Mouse (Mus musculus) frontal cortex, postnatal 14 days (tissue): Measurements from ENCODE around the gene Dlx4.

Experiments used
- DNase-seq, 2 experiments: peaks; one replicate each; pipeline ENCODE4 v3.0.0; 2022; ENCODE audit warnings: low spot score in 2 of 2

The Dlx4 gene

DNA sequence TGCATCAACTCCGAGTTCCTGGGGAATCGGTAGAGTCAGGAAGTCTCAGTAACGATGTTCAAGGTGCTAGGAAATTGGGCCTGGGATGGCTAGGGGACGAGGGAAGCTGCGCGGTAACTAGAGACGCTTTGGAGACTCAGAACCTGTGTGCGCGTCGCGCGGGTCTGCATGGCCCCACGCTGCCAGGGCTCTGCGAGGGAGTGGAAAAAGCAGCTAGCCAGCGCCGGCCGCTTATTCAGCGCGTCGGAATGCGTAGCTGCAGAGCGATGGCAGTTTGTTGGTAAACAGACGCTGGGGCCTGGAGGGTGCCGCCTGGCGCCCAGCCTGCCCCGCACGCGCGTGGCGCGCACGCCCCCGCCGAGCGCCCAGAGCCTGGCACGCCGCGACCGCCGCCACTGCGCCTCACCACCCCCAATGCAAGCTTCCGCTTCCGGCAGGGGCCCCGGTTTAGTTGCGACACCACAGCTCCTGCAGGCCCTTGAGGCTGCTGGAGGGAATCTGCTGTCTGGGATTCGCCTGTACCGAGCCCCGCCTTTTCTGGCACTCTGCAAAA, at the start of gene Dlx4:
Dlx4 (minus strand) TSS at position 413 of the 553 bp plus-strand sequence.
- DNase-seq = no peak

DNA sequence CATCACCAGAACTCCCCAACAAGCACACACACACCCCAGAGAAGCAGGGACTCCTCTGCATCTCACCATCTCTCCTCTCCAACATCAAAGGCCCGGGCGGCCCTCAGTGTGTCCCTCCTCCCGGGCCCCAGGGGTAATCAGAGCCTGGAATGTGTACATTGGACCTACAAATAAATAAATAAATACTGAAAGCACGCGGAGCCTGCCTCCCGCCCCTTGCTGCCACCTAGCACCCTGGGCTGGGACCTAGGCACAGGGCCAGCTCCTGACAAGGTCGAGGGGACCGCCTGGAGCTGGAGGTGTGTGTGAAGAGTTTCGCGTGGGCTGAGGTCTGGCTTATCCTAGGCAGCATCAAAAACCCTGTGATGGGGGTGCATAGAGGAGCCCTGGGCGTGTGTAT, 43.8 kb upstream of the Dlx4 start:
- DNase-seq = no peak

DNA sequence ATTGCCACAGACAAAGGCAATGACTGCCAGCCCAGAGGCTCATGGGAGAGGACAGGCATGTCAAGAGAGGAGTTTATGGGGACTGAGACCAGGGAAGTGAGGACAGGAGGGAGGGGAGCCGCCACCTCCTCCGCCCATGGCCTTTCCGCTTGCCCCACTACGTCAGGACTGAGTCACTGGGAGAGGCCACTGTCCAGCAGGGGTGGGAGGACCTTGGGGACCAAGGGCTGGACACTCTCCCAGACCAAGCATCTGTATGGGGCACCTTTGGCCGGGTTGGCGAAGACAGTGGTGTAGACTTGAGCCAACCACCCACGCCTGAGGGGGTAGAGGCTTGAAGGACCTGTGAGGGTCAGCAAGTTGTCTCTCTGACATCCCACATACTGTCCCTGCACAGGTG, 40.8 kb upstream of the Dlx4 start:
- DNase-seq = no peak

DNA sequence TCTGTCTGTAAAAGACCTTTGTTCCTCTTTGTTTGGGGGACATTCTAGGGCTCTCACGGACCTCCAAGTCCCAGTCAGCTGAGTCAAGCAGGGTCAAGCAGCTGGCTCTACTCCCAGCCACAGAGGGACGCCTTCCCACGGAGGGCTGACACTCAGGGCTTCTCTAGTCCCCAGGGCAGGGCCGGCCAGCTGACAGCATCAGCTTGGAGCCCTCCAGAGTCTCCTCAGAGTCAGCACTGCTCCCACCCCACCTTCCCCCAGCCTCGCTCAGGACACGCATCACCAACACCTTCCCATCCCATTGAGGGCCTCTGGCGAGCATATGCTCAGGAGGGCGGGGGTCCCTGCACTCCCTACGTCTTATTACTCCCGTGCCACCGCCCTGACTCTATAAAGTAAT, 39.6 kb upstream of the Dlx4 start:
- no peak for DNase-seq

DNA sequence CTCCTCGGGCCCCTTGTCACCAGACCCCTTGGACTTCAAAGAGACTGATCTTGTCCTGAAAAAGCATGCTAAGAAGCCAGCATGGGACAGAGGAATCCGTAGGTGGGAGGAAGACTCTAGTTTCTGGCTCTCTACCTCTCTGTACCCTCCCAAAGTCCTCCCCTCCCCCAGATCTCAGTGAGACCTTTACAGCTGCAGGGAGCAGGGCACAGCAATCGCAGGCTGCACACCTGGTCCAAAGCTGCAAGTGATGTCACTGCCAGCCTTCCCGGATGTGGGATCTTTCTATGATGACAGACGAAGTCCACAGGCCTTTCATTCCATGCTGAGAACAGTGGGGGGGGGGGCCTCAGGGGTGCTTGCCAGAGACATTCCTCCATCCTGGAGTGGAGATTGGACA, 38.5 kb upstream of the Dlx4 start:
- DNase-seq = no peak

DNA sequence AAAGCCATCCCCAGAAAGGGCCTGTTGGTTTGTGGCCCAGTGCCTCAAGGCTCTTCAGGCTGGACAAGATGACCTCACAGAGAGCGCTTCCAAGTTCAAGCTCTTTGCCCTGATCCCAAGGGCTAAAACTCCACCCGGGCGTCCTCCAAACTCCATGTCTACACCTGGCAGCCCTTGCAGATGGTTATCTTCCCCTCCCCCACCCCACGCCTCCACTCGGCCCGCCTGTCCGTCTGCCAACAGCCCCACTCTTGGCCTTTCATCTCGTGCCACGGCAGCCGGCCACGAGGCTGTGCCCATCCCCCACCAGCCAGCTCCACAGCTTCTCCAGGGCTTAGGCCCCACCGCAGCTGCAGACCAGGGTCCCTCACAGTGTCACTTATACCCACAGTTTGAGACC, 33.2 kb upstream of the Dlx4 start:
- no peak for DNase-seq

DNA sequence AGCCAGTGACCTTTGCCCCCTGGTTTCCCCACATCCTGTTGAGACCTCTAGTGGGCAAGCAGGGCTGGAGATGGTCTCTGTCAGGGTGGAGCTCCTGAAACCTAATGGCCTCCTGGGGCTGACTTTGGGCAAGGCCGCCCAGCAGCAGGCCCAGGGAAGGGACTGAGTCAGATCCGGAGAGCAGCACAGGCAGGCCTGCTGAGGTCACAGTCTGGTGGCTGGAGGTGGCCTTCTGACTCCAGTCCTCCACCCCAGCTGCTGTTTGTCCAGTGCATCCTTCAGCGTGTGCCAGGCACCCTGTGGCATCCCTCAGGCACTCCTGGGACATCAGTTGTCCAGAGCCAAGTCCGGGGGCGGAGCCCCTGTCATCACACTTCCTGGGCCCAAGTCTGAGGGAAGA, 19.8 kb upstream of the Dlx4 start:
- no peak for DNase-seq

DNA sequence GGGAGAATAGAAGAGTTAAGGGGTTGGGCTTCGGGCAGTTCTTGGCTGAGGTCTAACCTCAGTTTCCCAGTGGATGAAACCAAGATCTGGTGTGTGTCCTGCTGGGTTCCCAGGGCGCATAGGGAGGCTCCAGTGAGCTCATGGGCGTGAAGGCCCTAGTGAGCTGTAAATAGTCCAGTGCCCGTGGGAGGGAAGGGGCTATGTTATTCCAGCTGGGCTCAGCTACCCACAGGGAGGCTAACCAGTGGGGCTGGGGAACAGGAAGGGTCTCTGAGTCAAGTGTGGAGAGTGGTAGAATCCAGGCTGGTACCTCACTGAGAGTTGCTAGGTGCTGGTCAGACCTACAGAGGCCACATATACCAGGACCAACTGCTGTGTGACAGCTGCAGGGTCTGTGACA, 15.6 kb upstream of the Dlx4 start:
- DNase-seq = no peak

DNA sequence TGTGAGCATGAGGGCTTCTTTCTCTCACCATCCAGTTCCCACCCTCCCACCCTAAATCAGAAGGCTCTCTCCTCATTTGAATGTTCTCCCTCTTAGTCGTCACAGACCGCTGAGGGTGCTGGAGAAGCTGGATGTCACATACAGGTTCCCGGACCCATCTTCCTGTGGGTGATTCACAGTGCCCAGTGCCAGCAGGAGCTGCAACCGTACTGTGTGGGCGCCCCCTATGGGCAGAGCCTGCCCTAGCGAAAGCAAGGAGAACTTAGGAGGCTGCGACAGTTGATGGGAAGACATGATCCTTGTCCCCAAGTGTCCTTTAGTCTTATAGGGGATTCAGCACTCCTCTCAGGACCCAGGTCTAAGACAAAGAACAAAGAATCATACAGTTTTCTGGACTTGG, 14.6 kb upstream of the Dlx4 start:
- no peak for DNase-seq

DNA sequence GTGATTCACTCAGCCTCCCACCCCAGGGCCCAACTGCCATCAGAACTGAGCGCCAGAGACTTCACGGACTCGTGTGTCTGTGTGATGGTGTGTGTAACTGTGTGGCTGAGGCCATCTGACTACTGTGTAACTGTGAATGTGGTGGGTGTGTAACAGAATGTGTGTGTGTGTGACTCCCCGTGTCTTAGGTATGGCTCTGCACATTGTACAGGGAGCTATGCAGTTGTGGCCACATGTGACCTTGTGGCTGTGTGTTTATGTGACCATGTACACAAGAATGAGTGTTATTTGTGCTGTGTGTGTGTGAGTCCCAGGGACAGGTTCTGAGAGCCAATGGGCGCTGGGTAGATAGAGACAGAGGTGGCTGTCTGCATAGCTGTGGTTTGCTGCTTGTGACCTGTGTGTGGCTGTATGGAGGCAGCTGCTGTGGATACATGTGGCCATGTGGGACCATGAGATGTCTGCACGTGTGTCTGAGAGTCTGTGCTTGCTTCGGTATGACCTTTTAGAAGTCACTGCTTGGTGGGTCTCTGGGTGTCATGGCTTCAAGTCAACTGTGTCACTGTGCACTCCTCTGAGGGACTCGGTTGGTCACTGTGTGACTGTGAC, 13.8 kb upstream of the Dlx4 start:
- DNase-seq = no peak

DNA sequence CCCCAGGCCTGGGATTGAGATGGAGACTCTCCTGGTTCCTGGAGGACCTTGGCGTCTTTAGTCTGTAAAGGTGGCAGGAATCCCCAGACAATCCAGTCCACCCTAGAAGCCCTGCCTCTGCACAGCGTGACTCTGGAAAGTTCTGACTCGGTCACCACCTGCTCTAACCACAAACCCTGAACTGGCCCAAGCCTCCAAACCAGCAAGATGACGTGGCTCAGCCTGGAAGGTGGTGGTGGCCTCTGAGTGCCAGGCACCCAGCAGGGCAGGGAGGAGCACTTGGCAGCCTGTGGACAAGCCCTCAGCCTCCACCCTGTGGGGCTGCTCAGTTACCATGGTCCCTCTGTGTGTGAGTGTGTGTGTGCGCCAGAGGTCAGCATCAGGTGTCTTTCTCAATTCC, 11.8 kb upstream of the Dlx4 start:
- DNase-seq = no peak

DNA sequence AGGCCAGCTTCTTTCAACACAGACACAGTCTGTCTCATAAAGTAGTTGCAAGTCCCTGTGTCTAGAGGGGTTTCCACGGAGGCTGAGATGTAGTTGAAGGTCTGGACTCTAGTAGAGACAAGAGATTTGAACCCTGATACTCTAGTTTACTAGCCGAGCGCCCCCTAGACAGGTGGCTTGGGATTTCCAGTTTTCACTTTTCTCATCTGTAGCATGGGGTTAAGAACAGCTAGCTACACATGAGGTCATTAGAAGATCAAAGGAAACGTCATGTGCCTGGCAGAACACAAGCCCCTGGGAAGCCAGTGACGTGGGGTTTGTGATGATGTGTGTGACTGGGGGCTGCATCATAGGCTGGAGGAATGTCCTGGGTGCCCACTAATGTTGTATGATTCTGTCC, 11.3 kb upstream of the Dlx4 start:
- DNase-seq = no peak

DNA sequence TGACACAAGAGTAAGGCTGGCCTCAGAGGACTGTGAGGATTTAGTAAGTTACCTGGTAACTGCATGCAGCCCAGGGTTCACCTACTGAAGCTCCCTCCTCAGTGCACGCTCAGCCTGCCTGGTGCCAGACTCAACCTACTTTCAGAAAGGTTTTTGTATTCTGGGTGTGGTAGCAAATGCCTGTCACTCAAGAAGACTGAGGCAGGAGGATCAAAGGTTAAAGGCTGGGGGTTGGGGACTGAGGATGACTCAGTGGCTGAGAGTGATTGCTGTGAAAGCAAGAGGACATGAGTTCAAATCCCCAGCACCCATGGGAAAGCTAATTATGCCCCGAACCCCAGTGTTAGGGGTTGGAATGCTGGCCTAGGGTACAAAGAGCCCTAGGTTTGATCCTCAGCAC, 9.4 kb upstream of the Dlx4 start:
- DNase-seq = no peak

DNA sequence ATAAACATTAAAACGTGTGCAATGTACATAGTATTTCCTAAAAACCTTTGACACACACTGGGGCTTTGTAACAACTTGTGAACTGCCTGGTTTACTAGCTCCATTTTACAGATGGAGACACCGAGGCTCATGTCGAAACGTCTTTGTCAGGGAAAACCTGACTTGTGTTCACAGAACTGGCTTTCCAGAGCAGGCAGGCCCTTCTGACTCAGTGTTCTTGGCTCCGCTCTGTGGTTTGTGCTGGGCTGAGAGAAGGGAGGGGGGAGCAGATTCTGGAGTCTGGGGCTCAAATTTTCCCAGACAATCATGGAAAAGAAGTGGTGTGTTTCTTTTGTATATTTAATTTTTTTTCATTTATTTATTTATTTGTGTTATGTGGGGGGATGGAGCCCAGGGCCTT, 7.6 kb upstream of the Dlx4 start:
- DNase-seq = no peak

DNA sequence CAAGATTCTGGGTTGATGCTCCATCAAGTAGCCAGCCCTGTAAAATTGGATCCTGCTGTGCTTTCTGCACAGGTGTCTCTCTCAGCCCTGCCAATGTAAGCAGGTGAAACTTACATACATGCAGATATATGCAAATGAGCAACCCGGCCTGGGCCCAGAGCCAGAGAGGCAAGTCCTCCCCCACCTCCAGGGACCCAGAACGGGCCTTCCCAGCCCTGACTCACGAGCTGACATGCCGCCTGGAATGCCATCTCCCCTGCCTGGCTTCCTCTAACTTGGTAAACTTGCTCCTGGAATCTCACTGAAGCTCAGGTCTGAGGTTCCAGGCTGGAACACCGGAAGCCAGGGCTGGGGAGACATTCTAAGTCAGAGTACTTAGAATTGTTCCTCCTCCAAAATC, 7.1 kb upstream of the Dlx4 start:
- no peak for DNase-seq

DNA sequence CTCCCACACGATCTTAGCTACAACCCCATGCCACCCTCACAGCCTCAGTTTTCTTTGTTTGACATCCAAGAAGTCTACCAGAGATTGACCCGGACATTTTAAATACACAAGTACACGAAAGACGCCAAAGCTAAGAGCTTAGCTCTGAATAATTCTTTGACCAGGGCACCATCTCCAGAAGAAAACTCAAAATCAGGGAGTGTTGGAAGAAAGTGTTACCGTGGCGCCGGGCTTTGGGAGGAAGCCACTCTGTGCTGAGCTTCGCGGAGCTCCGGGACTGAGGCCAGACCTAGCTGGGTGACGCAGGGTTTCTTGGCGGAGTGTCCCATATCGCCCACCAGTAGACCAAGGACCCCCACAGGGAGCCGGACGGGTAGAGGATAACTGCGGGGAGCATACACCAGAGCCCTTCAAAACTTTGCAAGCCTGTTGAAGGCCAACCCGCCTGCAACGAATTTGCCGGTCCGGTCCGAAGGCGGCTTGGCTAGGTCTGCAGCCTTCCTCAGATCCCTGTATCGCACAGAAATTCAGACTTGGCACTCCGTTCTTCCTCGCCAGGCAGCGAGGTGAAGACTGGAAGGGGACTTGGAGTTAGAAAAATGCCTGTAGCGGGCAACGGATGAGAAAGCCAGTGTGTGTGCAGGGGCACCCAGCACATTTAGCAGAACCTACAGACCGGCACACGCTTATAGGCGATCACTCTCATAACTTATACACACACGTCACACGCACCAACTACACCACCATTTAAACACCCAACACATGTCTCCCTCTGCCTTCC, 4.4 kb upstream of the Dlx4 start:
- no peak for DNase-seq

DNA sequence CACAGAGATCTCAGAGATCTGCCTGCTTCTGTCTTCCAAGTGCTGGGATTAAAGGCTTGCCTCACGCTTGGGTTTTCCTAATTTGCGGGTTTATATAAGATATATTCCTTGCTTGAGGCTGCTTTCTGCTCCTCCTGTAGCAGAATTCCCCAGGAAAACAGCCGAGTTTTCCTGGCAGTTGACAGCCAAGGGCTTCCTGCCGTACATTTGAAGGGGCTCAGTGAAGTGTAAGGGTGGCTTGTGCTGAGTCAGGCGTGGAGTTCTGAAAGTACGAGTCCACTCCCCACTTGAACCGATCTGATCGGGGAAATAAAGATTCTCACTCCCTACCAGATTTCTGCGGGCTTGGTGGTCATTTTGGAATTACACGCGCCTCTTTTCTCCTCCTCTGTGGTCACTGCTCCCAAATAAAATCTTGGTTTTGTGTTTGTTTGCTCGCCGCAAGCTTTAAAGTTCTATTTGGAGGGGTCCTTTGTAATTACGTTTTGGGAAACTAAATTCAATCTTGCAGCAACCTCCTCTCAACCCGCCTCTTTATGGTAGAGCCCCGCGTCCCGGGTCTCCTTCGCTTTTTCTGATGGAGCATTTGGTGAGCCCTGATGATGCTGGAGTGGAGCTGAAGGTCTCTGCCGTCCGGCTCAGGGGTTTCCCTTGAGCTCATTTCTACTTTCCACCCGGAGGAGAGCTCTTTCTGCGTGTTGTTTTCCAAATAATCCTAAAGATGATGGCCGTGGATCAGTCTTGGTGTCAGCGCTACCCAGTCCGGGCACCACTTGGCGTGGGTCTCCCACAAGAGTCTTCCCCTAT, 3.6 kb upstream of the Dlx4 start:
- DNase-seq = no peak

DNA sequence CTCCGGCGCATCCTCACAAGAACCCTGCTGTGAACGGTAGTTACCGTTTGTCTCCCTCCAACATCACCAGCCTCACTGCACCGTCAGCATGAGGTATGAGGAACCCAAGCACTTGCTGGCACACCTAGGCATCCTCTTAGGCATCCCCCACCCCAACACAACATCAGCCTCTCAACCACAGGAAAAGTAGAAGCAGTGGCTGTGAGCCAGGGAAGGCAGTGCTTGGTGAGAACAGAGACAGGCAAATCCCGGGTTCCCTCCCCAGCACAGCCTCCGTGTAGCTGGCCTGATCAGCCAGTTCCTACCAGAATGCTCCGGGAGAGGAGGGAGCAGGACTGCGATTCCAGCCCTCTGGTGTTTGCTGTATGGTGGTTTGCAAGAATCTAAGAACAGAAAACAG, 2.7 kb upstream of the Dlx4 start:
- DNase-seq = no peak

DNA sequence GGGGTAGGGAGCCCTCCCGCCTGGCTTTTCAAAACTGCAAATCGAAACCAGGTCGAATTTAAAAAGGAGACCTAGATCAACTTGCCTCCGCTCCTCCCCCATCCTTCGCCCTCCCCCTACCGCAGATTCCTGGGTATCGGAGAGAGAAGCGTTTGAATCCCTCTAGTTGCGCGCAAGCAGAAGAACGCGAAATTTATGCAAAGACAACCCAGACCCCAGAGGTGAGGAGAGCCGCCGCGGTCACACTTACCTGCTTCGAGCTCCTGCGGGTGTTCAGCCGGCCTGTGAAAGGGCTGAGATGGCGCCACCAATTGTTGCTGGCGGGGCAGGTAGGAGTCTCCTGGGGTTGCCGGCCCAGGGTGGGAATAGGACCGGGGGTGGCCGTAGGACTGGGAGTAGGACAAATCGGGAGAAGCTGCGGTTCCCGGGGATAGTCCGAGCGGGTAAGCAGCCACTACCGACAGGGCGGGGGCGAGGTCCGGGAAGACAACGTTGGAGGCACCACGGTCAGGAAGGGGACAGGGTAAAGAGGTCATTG, 1.0 kb downstream of the Dlx4 start:
- no peak for DNase-seq

DNA sequence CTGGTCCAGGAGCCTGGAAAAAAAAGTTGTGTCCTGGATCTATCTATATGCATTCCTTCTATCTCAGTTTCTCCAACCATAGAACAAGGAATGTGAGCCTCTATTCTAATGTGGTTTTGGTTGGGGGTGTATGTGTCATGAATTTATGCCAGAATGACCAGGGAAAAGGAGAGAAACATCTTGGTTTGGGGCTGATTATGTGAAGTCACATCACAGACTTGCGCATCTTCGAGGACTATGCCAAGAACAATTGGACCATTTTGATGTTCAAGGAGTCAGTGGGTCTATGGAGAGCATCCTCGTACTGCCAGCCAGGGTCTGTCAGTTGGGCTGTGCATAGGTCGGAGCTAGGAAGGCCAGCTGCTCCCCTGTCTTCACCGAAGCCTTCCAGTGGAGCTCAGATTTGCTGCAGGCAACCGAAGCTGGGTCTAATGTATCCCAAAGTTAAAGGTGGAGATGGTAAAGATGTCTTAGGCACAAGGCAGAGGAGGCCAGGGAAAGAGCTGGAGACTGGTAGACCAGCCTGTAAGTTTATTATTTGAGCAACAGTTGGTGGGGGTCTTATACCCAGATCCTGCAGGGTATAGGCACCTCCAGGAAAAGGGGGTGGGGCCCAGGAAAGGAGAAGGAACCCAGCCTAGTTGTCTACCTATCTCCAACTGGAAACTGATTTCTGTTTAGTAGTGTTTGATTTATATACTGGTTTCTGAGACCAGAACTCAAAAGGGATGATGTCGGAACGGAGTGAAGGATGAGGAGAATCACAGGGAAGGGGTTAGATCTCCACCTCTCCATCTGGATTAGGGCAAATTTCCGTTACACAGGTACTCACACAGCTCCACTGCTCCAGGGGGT, 1.7 kb downstream of the Dlx4 start:
- no peak for DNase-seq

DNA sequence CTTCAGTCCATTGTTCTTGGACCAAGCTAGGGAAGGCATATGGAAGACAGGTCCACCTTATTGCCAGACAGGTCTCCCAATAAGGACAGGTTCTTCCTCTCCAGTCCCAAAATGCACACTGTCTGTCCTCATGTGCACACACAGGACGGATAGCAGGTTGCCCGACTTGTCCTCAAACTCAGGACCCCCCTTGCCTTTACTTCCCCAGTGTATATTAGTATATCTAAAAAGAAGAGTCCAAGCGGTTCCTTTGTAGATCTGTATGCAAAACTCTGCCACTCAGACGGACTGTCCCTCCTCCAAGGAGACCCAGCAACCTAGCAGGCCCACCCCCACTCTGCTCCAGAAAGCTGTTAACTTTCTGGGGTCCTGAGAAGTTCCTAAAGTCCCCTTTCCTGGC, 2.4 kb downstream of the Dlx4 start:
- no peak for DNase-seq
